Mouse (Mus musculus) left cerebral cortex, adult 11 months (tissue): ENCODE measurements around the gene Ccdc115.

Experiments used
- DNase-seq: peaks from one replicate; pipeline ENCODE4 v3.0.0; 2022; ENCODE audit warnings: low spot score

Ccdc115 gene

DNA sequence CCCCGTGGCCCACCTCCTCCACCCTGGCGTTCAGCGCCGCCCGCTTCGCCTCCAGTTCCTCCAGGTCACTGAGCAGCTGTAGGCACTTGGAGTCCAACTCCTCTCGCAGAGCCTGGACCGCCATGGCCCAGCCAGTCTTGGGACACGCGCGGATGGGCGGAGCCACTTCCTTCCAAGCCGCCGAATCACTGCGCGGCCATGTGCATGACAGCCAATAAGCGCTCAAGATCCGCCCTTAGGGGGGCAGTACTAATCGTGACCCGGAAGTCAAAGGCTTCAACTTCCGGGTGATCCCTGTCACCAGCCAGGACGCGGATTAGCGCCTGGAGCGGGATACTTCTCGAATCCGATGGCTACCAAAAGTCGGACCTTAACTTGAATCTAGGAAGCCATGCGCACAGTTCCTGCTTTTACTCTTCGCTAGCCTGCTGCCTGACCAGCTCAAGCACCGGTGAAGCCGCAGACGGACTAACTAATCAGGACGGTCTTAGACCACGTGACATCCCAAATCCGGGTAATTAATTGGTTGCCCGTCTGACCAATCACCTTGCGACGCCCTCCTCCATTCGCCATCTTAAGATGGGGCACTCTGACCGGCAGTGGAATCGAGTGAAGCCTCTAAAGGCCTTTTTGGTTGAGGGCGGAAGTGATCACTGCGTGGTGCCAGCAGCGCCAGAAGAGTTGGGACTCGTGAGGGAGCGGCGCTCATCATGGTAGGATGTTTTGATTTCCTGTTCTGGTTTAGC is at the start of gene Ccdc115, which contains the start of gene Imp4:
Gene Ccdc115 (minus strand): TSS at position 458 of the 746 bp plus-strand sequence.
Gene Imp4 (plus strand): TSS at position 637 of the 746 bp plus-strand sequence.
- DNase-seq = peak; percentile 97

DNA sequence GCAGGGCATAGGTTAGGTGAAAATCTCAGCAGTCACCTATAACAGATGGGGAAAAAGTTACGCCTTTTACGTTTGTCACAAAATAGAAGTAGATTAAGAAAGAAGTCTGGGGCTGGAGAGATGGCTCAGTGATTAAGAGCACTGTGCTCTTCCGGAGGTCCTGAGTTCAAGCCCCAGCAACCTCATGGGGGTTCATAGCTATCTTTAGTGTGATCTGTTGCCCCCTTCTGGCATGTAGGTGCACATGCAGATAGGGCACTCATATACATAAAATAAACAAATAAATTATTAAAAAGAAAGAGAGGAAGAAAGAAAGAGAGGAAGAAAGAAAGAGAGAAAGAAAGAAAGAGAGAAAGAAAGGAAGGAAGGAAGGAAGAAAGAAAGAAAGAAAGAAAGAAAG is 47.9 kb upstream of the Ccdc115 start:
- no peak for DNase-seq

DNA sequence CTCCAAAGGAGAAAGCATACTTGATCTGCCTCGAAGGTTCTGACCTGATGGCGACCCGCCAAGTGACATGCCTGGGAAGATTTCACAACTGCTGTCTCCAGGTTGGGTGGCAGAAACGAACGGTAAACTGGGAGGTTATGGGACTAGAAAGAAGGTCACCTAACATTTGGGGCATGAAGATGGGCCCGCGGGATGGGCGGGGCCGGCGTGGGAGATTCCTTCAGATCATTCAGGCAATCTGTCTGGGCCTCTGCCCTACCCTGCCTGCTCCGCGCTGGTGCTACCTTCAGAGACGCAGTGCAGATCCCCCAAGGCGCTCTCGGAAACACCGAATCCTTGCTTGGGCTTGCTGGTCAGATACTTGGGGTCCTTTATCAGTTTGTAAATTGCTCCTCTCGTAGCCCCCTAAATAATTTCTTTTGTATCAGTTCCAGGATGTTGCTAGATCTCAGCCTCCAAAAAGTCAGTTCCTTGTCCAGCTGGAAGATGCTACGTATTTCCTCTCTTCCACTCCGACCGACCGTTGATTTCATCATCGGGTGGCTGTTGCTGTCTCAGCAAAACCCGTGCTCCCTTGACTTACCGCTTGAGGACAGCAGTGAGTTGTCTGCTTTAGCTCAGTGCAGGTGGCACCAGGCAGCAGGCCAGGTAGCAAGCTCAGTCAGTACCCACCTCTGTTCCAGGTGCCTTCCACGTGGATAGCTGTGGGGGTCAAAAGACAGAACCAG is 46.2 kb upstream of the Ccdc115 start:
- DNase-seq = peak; percentile 32

DNA sequence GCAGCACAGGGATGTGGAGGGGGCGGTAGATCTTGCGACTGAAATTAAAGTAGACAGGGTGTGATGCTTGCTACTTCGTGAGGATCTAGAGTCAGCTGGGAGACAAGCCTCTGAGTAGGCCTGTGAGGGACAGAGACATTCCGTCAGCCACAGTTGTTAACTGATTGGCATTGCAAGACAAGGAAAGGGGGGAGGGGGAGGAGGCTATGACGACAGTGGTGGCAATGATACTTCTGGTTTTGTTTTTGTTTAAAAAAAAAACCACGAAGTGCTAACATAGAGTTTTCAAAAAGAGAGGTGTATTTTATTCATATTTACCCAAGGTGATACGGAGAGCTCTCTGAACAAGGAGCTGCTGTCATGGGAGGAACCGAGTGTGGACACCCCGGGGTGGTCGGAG is 45.0 kb upstream of the Ccdc115 start:
- DNase-seq = no peak

DNA sequence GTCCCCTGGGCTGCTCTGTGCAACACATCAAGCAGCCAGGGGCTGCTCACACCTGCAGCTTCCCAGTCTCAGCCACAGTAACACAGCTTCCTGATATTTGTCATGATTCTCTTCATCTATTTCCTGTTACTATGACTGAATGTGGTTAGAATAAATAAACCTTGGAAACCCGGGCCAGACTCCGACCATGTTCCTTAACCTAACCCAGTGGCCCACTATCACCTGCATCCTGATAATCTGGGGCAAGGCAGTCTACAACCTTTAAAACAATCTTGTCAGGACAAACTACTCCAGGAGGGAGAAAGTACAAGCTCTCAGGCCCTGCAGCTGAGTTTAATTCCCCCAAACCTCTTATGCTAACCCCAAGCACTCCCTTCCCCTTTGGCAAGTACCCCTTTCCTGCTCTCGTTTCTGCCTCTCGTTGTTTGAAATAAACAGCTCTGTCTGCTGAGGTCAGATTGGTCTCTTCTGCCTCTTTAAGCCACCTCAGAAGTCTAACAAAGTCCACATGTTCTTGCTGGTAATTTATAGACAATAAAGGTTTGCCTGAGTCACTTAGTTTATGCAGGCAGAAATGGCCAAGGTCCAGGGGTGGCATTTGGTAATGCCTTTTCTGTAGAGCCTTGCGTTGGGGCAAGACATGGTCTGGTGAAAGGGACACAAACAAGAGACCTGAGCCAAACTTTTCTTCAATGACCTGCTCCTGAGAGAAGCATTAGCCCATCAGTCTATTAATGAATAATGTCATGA is 42.6 kb upstream of the Ccdc115 start:
- no peak for DNase-seq

DNA sequence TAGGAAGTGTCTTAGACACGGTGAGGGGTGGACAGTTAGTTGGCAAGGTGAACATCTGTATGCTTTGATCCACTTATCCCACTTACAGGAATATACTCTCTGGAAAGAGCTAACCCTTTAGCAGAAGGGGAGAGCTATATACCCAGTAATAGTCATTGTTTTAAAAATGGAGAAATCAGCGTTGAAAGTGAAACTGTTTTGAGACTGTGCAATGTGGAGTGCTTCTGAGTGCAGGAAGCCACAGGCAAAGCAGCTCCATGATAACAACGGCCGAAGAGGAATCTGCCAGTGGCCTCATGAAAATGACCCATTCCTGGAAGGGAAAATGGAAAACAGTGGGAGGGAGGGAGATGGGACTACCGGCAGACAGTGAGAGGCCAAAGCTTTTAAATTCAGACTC is 41.3 kb upstream of the Ccdc115 start:
- DNase-seq = no peak

DNA sequence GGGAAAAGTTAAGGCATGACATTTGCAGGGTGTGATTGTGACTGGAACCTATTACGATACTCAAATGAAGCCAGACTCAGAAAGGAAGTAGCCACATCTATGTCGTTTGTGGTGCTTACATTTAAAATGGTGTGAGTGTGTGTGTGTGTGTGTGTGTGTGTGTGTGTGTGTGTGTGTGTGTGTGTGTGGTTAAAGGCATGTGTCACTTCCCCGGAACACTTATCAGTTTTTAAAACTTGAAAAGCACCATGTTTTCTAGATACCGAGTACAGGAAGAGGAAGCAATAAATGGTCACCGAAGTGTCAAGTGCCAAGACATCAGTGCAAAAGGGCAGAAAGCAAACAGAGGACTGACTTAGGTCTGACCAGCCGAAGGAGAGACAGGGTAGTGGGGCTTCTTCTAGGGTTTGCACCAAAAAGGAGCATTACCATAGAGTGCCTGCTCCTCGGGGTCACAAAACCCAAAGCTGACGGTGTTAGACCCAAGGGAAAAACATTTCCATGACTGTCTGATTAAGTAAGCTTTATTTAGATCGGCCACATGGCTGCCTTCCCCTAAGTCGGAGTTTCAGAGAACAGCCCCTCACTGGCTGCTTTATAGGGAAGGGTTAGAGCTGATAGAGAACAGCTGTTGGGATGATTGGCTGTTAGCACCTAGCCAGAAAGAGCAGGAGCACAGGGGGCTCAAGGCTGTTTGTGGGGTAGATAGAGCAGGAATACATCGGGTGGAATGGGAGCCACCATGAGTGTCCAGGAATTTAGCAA is 39.6 kb upstream of the Ccdc115 start:
- DNase-seq = no peak

DNA sequence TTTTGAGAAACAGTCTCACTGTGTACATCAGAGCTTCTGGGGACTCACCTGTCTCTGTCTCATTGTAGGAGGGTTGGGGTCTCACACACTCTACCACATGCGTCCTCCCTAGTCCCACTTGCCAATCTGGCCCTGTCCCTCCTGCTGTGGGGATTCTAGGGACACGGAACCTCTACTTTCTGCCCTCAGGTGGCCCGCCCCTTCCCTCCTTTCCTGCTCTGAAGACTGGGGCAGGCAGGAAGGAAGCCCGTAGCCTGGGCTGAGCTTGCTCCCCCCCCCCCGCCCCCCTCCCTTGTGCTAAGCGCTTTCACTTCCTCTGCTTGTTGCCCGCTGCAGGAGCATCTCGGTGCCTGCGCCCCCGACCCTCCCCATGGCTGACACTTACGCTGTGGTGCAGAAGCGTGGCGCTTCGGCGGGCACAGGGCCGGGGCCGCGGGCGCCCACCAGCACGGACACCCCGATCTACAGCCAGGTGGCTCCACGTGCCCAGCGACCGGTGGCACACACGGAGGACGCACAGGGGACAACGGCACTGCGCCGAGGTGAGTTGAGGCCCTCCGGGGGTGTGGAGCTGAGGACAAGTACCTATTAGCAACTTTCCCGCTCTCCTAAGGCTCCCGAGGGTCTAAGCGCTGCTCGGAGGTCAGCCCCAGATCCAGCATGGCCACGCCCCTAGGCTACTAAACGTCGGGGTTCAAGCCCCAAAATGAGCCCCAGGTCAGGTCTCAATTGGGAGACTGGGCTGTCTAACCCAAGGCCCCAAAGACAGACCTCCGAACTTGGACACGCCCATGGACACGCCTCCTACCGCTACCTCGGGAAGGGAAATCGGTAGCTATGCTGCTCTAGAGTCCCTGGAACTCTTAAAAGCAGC is 33.2 kb upstream of the Ccdc115 start:
- no peak for DNase-seq

DNA sequence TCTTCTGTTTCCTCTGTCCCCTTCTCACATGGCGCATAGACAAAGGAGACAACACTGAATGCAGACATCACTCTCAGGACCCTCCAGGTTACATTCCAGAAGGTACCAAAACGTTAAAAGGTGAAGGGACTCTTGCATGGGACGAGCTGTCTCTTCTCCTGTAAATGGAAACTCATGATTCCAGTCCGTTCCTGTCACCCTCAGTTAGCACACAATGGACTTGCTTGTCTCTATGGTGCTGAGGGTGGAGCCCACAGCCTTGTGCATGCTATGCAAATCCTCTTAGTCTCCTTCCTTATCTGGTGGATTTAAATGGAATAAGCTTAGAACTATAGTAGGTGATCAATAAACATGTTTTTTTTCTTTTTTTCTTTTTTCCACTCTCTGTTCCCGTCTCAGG is 30.3 kb upstream of the Ccdc115 start:
- no peak for DNase-seq

DNA sequence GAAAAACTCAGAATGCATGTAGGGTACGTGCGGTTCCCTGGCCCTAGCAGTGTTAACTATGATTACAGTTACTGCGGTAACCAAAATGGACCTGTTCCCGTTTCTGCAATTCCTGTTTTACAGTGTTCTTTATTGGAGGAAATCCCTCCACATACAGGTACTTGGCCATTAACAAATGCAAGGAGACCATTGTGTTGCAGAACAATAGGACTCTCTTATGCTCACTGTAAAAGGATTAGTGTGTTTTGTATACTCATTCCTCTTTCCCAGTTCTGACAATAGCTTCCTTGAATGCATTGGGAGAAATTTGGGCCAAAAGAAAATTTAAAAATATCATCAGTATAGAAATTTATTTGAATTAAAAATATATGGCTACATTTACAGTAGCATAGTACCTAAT is 29.0 kb upstream of the Ccdc115 start:
- DNase-seq = no peak

DNA sequence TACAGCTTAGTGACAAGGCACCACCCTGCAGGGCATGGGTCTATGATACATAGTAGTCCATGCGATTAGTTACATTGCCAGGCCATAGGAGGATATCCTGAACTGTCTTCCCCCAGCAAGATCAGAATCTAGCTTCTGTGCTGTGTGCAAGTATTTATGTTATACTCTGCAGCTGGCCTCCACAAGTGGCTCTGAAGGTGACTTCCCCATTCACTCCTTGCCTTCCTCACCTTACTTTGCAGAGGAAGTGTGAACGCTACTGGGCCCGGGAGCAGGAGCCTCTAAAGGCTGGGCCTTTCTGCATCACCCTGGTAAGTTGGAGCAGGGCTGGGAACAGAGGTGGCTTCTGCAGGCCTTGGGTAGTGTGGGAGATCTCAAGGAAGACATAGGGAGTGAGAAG is 28.6 kb upstream of the Ccdc115 start:
- no peak for DNase-seq

DNA sequence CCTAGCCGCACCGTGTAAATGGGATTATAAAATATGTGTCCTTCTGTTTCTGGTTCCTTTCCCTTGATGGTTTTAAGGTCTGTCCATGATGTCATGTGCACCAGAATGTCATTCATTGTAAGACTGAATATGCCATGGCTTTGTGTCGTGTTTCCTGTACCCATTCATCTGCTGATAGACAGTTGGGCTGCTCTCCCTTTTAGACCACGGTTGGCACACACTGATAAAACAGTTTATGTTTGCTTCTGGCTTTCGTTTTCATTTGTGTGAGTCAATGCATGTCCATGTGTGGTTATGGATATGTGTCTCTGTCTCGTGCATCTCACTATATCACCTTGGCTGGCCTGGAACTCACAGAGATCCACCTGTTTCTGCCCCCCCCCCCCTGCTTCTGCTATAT is 26.0 kb upstream of the Ccdc115 start:
- DNase-seq = no peak

DNA sequence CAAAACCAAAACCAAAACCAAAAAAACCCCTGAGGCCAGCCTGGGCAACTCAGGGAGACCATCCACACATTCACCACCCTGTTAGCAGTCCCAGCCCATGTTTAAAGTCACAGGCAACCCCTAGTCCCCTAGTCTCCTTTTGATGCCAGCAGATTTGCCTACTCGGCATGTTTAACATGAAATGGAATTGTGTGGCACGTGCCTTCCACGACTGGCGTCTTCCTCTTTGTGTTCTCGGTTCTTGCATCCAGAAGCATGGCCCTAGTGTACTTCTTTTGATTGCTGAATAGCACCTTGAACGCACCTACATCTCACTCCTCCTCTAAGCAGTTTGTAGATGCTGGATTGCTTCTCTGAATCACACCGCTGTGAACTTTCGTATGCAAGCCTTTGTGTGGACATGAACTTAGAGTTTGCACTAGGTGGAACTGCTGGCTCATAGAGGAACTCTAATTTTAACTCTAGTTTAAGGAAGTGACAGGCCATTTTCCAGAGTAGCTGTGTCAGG is 24.9 kb upstream of the Ccdc115 start:
- DNase-seq = no peak

DNA sequence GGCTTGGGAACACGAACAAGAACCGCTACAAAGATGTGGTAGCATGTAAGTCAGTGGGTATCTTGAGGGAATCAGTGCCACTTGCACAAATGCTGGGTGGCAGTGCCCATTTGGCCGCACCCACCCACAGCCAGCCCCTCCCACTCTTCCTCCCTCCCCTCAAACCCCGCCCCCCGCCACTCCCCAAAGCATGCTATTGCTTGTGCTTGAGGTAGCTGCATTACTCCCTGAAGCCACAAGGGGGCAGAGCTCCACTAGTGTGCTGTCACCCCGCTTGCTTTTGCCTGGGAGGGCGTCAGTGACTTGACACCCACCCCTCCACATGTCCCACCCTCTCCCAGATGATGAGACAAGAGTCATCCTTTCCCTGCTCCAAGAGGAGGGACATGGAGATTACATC is 23.3 kb upstream of the Ccdc115 start:
- DNase-seq = no peak

DNA sequence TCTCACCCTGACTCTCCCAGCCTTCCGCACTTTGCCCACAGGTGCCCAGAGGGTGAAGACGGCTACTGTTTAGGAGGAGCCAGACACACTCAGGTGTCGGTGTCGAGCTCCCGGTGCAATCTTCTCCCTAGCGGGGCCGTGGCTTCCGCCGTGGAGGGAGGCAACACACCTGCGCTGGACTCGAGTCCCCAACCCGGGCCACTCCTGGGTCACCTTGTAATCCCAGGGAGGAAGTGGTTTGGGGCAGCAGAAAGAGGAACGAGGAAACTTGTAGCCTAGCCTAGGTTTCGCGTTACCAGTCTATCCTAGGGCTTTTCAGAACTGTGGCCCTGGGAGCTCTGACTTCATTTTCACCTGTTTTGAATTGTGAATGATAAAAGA is 20.6 kb upstream of the Ccdc115 start:
- no peak for DNase-seq

DNA sequence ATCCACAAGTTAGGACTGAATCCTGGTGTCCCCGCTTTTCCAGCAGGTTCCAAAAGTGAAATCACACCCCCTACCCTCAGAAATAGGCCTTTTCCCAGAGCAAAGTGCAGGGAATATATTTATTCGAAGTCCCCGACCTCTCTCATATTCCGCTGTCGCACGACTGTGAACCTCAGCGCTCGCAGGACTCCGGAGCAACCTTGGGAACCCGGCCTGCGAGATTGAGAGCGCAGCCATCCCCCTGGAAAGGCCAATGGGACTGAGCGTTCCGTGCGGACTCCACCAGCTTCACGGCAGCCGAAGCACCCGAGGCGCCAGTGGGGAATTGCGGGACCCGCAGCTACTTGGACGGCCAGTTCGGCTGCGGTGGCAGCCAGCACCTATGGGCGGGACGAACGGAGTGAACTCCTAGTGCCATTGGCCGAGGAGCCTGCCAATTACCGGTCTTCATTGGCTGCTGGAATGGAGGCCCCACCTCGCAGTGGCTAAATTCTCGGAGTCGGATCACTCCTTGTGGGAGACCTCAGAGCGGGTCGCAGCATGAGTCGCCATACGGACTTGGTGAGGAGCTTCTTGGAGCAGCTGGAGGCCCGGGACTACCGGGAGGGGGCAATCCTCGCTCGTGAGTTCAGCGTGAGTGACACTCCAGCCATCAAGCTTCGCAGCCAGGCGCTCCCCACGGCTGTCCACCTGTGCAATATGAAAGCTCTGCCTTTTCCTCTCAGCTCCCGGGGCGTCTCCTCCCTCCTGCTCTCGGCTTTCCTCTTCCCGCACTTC is 20.0 kb upstream of the Ccdc115 start, which contains the start of gene Ptpn18:
Gene Ptpn18 (plus strand): TSS at position 479 of the 777 bp plus-strand sequence.
- DNase-seq = peak; percentile 73

DNA sequence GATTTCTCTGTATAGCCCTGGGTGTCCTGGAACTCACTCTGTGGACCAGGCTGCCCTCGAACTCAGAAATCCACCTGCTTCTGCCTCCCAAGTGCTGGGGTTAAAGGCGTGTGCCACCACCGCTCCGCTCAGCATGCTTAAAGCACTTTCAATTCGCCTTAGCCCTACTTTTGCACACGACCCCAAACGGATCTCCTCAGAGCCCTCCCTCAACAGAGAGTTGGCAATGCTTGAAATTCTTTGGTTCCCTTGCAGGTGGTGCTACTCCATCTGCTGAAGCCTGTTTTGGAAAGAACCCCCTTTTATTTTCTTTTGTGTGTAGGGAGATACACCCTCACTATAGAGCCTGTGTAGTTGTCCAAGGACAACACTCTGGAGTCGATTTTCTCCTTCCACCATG is 19.0 kb upstream of the Ccdc115 start:
- no peak for DNase-seq

DNA sequence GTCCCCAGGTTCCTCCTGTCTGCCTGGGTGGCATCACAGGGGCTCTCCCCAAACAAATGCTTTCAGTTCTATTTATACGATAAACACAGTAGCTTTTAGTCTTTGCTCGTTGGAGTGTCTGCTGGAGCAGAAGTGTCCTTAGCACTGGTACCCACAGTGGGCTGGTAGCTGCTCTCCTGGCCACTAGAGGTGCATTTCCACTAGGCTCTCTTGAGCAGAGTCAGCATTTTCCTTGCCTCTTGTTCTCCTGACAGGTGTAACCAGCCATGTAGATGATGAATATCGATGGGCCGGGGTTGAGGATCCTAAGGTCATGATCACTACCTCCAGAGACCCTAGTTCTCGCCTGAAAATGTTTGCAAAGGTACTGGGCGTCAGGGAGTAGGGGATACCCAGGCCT is 3.7 kb upstream of the Ccdc115 start:
- no peak for DNase-seq

DNA sequence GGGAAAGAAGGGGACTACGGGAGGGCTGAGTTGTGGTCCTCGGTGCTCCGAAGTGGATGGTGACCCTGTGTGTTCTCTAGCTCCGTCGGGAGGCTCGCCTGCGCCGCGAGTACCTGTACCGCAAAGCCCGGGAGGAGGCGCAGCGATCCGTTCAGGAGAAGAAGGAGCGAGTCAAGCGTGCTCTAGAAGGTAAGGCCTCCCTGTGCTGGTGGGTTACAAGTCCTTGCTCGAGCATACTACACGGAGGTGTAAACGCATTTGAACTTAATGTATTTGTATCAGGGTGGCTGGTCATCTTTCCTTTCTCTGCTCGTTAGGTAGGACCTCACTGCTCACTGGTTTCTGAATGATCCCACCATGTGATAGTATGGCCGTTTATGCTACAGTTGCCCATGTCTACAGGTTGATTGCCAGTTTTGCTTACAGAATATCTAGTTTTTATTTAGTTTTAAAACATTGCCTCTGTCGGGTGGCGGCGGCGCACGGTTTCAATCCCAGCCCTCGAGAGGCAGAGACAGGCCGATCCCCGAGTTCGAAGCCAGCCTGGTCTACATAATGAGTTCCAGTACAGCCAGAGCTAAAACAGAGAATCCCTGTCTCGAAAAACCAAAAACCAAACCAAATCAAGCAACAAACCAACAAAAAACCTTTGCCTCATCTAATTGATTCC is 624 bp upstream of the Ccdc115 start:
- no peak for DNase-seq
